Mouse (Mus musculus): Measurements from ENCODE around the gene Spns2. TPM values are rescaled to one million over a fixed set of nuclear protein-coding genes. Genes with fewer than 3 reads are reported as not detected.

Gene Spns2
- polyA plus RNA-seq, 1 experiment from 2014 or later = 4.3 TPM

- no peak overlapping the region for H3K4me3 ChIP-seq (ENCODE audit: low read depth, low read length)
- no peaks in the 10 kb centered on the region for H3K36me3 ChIP-seq (ENCODE audit: control insufficient read depth, insufficient read depth, low read length)
- no peak overlapping the region for H3K4me2 ChIP-seq (ENCODE audit: low read length)
- H3K27me3 ChIP-seq (replicated peaks; ENCODE audit: control insufficient read depth, insufficient read depth, low read length) = peaks cover 13% of the 10 kb centered on the region
- DNase-seq (ENCODE audit: low spot score) (peak; percentile 71), ATAC-seq (replicated peaks; ENCODE audit: low FRiP score, low TSS enrichment, low read depth) (no peak)
- H3K9me3 ChIP-seq (ENCODE audit: control insufficient read depth, low read length) = no peaks in the 10 kb centered on the region
- no peak overlapping the region for H3K9ac ChIP-seq (ENCODE audit: low read length)
- peaks cover under 1% of the 10 kb centered on the region; the same call in 1 of the 2 replicates for H3K4me1 ChIP-seq (replicated peaks; ENCODE audit: control insufficient read depth, insufficient read depth, low read length)
- no peak overlapping the region for H3K27ac ChIP-seq (ENCODE audit: low read depth)
- WGBS = 54% methylated on average over 8 of the region's 8 CpGs
Measured at GRCm38 (mm10) chr11:72494046-72494988, 4.6 kb upstream of the Spns2 start.

DNA sequence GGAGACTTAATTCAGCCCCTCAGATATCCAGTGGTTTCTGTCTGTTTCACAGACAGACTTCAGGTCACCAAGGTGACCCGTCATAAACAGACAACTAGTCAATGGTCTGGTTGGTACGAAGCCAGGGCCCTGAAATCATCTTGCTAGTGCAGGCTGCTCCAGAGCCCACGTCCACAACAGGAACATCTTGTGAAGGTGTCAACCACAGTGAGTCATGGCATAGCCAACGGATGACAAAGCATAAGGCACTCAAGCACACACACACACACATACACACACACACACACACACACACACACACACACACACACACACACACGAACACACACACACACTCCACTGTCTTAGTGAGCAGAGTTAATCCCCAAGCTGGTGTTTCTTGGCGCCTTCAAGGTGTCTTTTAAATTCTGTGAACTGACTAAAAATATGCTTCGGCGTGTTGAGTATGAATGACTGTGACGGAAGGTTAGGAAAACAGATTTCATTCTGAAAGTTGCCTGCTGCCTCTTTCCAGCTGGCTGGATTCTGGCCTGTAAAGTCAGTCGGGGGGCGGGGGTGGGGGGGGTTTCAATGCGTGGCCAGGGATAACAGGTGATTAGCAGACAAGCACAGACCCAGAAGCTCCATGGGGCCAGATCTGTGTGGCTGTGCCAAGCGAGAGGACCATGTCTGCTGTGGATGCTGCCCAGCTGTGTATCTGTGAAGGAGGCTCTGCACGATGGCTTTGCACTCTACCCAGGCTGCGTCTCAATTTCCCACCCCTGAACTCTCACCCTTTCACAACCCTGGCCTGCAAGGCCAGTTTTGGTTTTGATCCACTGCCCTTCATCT, 1.6 kb upstream of the Spns2 start:
- H3K27me3 ChIP-seq (replicated peaks; ENCODE audit: control insufficient read depth, insufficient read depth, low read length) = peaks cover 35% of the 10 kb centered on the region
- H3K9ac ChIP-seq (ENCODE audit: low read length) = no peak overlapping the region
- no peak overlapping the region for H3K4me3 ChIP-seq (ENCODE audit: low read depth, low read length)
- peaks cover 8% of the 10 kb centered on the region; the same call in 1 of the 2 replicates for H3K4me1 ChIP-seq (replicated peaks; ENCODE audit: control insufficient read depth, insufficient read depth, low read length)
- no peak overlapping the region for H3K27ac ChIP-seq (ENCODE audit: low read depth)
- WGBS = 66% methylated on average over 15 of the region's 15 CpGs
- H3K36me3 ChIP-seq (ENCODE audit: control insufficient read depth, insufficient read depth, low read length) = no peaks in the 10 kb centered on the region
- ATAC-seq (replicated peaks; ENCODE audit: low FRiP score, low TSS enrichment, low read depth) = no peak
- H3K4me2 ChIP-seq (ENCODE audit: low read length) = no peak overlapping the region
- H3K9me3 ChIP-seq (ENCODE audit: control insufficient read depth, low read length) = no peaks in the 10 kb centered on the region
- DNase-seq (ENCODE audit: low spot score) = no peak

DNA sequence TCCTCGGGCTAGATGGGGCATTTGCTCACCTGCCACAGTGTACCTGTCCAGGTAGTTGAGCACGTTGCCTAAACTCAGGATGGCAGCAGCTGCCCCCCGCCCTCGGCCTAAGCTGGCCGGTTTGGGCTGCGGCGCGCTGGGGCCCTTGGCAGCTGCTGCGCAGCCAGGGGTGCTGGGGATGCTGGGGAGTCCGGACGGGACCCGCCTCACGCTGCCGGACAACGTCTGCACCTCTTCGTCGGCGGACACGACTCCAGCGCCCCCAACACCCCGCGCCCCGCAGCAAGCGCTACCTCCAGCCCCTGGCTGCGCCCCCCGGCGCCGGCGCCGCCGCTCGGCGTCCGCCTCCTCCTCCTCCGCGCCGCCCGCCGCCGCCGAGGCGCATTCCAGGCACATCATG, 307 bp downstream of the Spns2 start:
- Histone ChIP-seq H3K27me3 (replicated peaks; ENCODE audit: control insufficient read depth, insufficient read depth, low read length) (peaks cover 35% of the 10 kb centered on the region), H3K4me3 (ENCODE audit: low read depth, low read length) (peak overlapping the region; percentile 49), H3K4me2 (ENCODE audit: low read length) (peak overlapping the region; percentile 94), H3K9ac (ENCODE audit: low read length) (peak overlapping the region; percentile 36; the same call in 1 of the 2 replicates), H3K27ac (ENCODE audit: low read depth) (no peak overlapping the region), H3K4me1 (replicated peaks; ENCODE audit: control insufficient read depth, insufficient read depth, low read length) (peaks cover 8% of the 10 kb centered on the region; the same call in 1 of the 2 replicates), H3K36me3 (ENCODE audit: control insufficient read depth, insufficient read depth, low read length) (no peaks in the 10 kb centered on the region), H3K9me3 (ENCODE audit: control insufficient read depth, low read length) (no peaks in the 10 kb centered on the region)
- DNase-seq (ENCODE audit: low spot score) (no peak), ATAC-seq (replicated peaks; ENCODE audit: low FRiP score, low TSS enrichment, low read depth) (no peak)
- under 1% methylated on average over 34 of the region's 42 CpGs for WGBS

GRCm38 (mm10) chr11:72488753-72489271, 892 bp downstream of the Spns2 start:
- peak; percentile 20; the same call in 1 of the 2 replicates for ATAC-seq (replicated peaks; ENCODE audit: low FRiP score, low TSS enrichment, low read depth)
- 1% methylated on average over 38 of the region's 38 CpGs for WGBS

DNA sequence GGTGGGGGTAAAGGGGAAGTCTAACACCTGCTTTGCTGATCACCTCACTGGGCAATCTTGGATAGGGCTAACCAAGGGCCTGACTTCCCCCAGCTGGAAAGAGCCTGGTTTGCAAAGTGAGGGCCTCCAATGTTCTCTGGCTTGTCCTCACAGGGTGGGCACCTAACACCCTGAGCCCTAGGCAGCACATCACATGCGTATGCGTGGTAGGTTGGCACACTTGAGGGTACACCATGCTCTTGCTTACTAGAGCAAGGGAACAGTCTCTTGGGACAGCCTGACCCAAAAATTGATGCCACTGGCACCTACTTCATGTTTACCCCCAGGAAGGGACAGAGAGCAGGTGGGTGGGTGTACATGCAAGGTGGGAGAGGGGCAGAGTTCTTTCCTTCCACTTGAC, 2.0 kb downstream of the Spns2 start:
- H3K36me3 ChIP-seq (ENCODE audit: control insufficient read depth, insufficient read depth, low read length) = no peaks in the 10 kb centered on the region
- H3K9me3 ChIP-seq (ENCODE audit: control insufficient read depth, low read length) = no peaks in the 10 kb centered on the region
- peaks cover 8% of the 10 kb centered on the region; the same call in 1 of the 2 replicates for H3K4me1 ChIP-seq (replicated peaks; ENCODE audit: control insufficient read depth, insufficient read depth, low read length)
- H3K4me2 ChIP-seq (ENCODE audit: low read length) = no peak overlapping the region
- H3K4me3 ChIP-seq (ENCODE audit: low read depth, low read length) = no peak overlapping the region
- peaks cover 35% of the 10 kb centered on the region for H3K27me3 ChIP-seq (replicated peaks; ENCODE audit: control insufficient read depth, insufficient read depth, low read length)
- DNase-seq (ENCODE audit: low spot score) (no peak), ATAC-seq (replicated peaks; ENCODE audit: low FRiP score, low TSS enrichment, low read depth) (no peak)
- 87% methylated on average over 2 of the region's 2 CpGs for WGBS
- no peak overlapping the region for H3K9ac ChIP-seq (ENCODE audit: low read length)
- no peak overlapping the region for H3K27ac ChIP-seq (ENCODE audit: low read depth)

More at GRCm38 (mm10) chr11:72488753-72489271, 892 bp downstream of the Spns2 start:
- H3K27me3 ChIP-seq (replicated peaks; ENCODE audit: control insufficient read depth, insufficient read depth, low read length) = peaks cover 35% of the 10 kb centered on the region
- DNase-seq (ENCODE audit: low spot score) = peak; percentile 74
- no peaks in the 10 kb centered on the region for H3K36me3 ChIP-seq (ENCODE audit: control insufficient read depth, insufficient read depth, low read length)
- H3K9ac ChIP-seq (ENCODE audit: low read length) = peak overlapping the region; percentile 36
- H3K4me1 ChIP-seq (replicated peaks; ENCODE audit: control insufficient read depth, insufficient read depth, low read length) = peaks cover 8% of the 10 kb centered on the region; the same call in 1 of the 2 replicates
- peak overlapping the region; percentile 94 for H3K4me2 ChIP-seq (ENCODE audit: low read length)
- no peaks in the 10 kb centered on the region for H3K9me3 ChIP-seq (ENCODE audit: control insufficient read depth, low read length)
- H3K27ac ChIP-seq (ENCODE audit: low read depth) = no peak overlapping the region
- peak overlapping the region; percentile 49 for H3K4me3 ChIP-seq (ENCODE audit: low read depth, low read length)

GRCm38 (mm10) chr11:72487171-72487570, 2.5 kb downstream of the Spns2 start:
- 57% methylated on average over 5 of the region's 5 CpGs for WGBS
- DNase-seq (ENCODE audit: low spot score) (no peak), ATAC-seq (replicated peaks; ENCODE audit: low FRiP score, low TSS enrichment, low read depth) (no peak)
- H3K9me3 ChIP-seq (ENCODE audit: control insufficient read depth, low read length) = no peaks in the 10 kb centered on the region
- H3K27ac ChIP-seq (ENCODE audit: low read depth) = no peak overlapping the region
- H3K36me3 ChIP-seq (ENCODE audit: control insufficient read depth, insufficient read depth, low read length) = no peaks in the 10 kb centered on the region
- no peak overlapping the region for H3K4me2 ChIP-seq (ENCODE audit: low read length)
- peaks cover 8% of the 10 kb centered on the region; the same call in 1 of the 2 replicates for H3K4me1 ChIP-seq (replicated peaks; ENCODE audit: control insufficient read depth, insufficient read depth, low read length)
- no peak overlapping the region for H3K4me3 ChIP-seq (ENCODE audit: low read depth, low read length)
- no peak overlapping the region for H3K9ac ChIP-seq (ENCODE audit: low read length)
- peaks cover 35% of the 10 kb centered on the region for H3K27me3 ChIP-seq (replicated peaks; ENCODE audit: control insufficient read depth, insufficient read depth, low read length)

DNA sequence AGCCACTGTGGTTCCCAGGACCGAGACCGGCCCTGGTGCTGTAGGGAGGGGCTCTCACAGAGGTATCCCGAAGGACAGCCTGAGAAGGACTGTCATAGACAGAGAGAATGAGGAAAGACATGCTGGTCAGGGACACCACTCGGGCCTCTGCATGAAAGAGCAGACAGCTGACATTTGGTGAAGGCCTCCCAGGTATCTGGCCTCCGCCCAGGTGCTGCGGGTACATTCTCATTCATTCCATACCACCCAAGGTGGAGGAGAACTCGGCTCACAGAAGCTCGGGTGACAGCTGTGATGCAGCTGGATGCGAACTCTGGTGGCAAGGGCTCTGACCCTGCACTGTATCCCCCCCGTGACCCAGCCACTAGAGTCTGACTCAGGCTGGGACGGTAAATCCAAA, 3.7 kb downstream of the Spns2 start:
- Histone ChIP-seq H3K9ac (ENCODE audit: low read length) (no peak overlapping the region), H3K4me3 (ENCODE audit: low read depth, low read length) (no peak overlapping the region), H3K4me1 (replicated peaks; ENCODE audit: control insufficient read depth, insufficient read depth, low read length) (peaks cover 8% of the 10 kb centered on the region; the same call in 1 of the 2 replicates), H3K27ac (ENCODE audit: low read depth) (no peak overlapping the region), H3K9me3 (ENCODE audit: control insufficient read depth, low read length) (no peaks in the 10 kb centered on the region), H3K4me2 (ENCODE audit: low read length) (no peak overlapping the region), H3K36me3 (ENCODE audit: control insufficient read depth, insufficient read depth, low read length) (no peaks in the 10 kb centered on the region), H3K27me3 (replicated peaks; ENCODE audit: control insufficient read depth, insufficient read depth, low read length) (peaks cover 35% of the 10 kb centered on the region)
- WGBS = 74% methylated on average over 11 of the region's 11 CpGs
- DNase-seq (ENCODE audit: low spot score) = no peak
- no peak for ATAC-seq (replicated peaks; ENCODE audit: low FRiP score, low TSS enrichment, low read depth)

DNA sequence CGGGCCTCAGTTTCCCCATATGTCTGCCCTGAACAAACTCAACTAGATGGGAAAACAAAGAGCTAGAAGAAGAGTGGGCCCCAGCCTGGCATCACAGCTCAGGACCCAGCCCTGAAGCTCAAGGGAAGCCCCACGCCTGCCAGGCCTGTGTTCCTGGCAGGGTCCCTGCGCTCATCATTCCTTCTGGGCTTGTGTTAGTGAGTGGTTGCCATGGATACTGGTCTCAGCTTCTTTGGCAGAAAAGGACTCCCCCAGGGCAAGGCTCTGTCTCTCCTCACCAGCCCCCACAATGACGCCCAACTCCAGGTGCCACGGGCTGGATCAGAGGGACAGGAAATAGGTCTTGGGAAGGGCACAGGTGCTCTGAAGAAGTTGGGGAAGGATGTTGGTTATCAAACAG, 4.5 kb downstream of the Spns2 start:
- Histone ChIP-seq H3K9ac (ENCODE audit: low read length) (no peak overlapping the region), H3K36me3 (ENCODE audit: control insufficient read depth, insufficient read depth, low read length) (no peaks in the 10 kb centered on the region), H3K4me2 (ENCODE audit: low read length) (no peak overlapping the region), H3K4me1 (replicated peaks; ENCODE audit: control insufficient read depth, insufficient read depth, low read length) (peaks cover 8% of the 10 kb centered on the region; the same call in 1 of the 2 replicates), H3K4me3 (ENCODE audit: low read depth, low read length) (no peak overlapping the region), H3K27me3 (replicated peaks; ENCODE audit: control insufficient read depth, insufficient read depth, low read length) (peaks cover 27% of the 10 kb centered on the region), H3K27ac (ENCODE audit: low read depth) (no peak overlapping the region), H3K9me3 (ENCODE audit: control insufficient read depth, low read length) (no peaks in the 10 kb centered on the region)
- DNase-seq (ENCODE audit: low spot score) = no peak
- ATAC-seq (replicated peaks; ENCODE audit: low FRiP score, low TSS enrichment, low read depth) = no peak
- WGBS = 71% methylated on average over 5 of the region's 5 CpGs
